Mouse (Mus musculus) left cerebral cortex, adult 9 months (tissue): Measurements from ENCODE around the gene Mybphl.

Experiments
- DNase-seq, 2 experiments: peaks; one replicate each; pipeline ENCODE4 v3.0.0; 2022; ENCODE audit warnings: low spot score in 2 of 2

The Mybphl gene

DNA sequence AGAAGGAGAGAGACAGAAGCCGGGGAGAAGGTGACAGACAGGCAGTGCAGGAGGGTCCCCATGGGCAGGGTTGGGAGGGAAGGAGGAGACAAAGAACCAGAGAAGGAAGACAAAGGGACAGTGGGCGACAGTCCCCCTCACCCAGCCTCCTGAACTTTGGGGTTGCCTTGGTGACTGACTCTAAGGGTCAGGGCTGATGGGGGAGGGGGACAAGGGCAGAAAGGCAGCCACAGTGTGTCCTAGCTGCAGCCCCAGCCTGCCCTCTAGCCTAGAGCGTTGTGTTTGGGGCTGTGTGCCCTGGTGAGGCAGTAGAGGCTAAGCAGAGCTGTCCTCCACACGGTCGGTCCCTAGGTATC, 45.6 kb downstream of the Mybphl start:
- no peak for DNase-seq

GRCm38 (mm10) chr3:108411026-108411753, 46.5 kb downstream of the Mybphl start:
- no peak for DNase-seq

- DNase-seq, result no peak
Measured at GRCm38 (mm10) chr3:108411754-108412121, 47.0 kb downstream of the Mybphl start.

DNA sequence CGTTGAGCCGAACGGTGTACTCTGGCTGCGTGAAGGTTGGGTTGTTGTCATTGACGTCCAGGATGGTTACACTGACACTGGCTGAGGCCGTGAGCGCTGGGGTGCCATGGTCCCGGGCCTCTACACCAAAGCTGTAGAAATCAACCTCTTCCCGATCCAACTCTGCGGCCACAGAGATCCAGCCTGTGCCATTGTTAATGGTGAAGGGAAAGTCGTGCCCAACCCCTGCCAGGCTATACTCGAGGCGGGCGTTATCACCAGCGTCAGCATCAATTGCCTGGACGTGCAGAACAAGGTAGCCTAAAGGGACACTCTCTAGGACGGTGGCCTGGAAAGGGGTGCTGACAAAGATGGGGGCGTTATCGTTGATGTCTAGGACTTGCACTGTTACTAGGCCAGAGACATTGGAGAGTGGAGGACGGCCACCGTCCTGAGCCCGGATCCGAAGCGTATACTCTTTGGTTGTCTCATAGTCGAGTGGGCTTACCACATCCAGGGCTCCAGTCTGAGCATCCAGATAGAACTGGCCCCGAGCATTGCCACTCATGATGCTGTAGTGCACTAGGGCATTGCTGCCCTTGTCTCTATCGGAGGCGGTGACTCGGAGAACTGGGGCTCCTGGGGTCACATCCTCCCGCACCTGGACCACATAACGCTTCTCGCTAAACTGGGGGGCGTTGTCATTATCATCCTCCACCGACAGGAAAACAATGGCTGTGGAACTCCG, 49.1 kb downstream of the Mybphl start:
- DNase-seq, result no peak

GRCm38 (mm10) chr3:108414857-108415830, 50.4 kb downstream of the Mybphl start, which contains the start of gene Celsr2:
Gene Celsr2, minus strand, starts transcription at chr3:108415552.
- no peak for DNase-seq

DNA sequence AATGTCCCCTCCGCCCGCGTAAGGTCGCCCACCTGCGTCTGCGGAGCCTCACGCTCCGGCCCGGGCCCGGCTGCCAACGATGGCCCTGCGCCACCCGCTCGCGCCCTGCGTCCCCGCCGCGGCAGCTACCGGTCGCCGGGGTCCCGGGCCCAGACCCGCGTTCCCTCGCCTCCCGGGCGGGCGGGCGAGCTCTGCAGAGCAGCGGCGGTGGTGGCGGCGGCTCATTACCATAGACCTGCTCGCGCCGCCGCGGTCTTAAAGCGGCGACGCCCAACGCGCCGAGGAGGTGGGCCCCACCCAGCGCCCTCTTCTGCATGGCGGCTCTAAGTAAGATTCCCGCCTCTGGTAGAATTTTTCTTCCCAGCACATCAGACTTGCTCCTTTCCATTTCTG, 51.1 kb downstream of the Mybphl start:
- DNase-seq, result peak in 1 of 2 experiments; percentile 80

GRCm38 (mm10) chr3:108423006-108423405, 58.3 kb downstream of the Mybphl start:
- DNase-seq, result peak in 1 of 2 experiments; percentile 51

DNA sequence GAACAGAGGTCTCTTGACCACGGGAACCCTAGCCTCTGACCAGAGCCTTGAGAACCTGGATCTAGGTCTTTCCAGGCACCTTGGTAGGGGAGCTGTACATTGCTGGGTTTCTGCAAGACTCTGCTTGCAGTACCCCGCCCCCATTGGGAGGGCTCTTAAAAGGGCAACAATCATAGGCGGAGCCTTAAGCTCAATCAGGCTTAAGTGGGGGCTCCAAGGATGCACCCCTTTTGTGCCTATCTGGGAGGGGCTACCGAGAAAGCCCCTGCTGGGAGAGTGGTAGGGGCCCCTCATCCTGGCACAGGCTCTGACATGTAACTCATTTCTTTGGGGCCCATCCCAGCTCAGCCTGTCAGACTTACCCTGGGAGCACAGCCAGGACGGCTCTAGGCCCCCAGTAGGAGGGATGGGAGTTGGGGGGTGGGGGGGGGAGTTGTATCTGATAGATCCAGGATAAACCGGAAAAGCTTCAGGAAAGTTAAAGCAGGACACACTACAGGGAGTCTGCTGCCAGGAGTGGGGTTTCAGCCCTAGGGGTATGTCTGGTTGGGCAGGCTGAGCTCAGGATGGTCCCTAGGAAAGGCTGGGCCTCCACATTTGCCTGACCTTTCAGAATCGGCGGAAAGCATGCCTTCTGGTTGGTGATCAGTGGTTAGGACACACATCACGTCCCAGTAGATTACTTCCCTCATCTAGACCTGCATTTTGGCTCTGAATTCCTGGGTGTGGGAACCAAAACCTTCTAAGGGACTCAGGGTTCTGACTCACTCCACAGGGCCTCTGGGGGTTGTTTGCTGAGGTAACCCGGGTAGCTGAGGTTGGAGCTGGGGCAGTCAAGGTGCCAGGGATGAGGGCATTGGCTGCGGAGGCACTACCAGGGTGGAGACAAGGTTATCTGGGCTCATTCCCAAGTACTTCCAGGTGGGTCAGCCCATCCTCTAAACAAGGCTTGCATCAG, 59.4 kb downstream of the Mybphl start:
- peak in 1 of 2 experiments; percentile 62 for DNase-seq

GRCm38 (mm10) chr3:108424944-108425623, 60.4 kb downstream of the Mybphl start:
- no peak for DNase-seq

- DNase-seq, result no peak
Measured at GRCm38 (mm10) chr3:108425624-108426018, 60.9 kb downstream of the Mybphl start.
